ENCODE assay signal across 26 mouse cellular contexts in genomic region chr13:29902676-29903075, GRCm38 (mm10). TPM values are rescaled to one million over a fixed set of nuclear protein-coding genes. Genes with fewer than 3 reads are reported as not detected.
DNase-seq lines count a peak whose midpoint lies in the region; ATAC-seq and TF ChIP-seq lines count a peak whose summit lies in the region.
"Had no signal": no experiment of that assay in that cellular context is flagged by ENCODE, and none has a peak within 500 bp of the region (broad histone marks: within the 10 kb centered on the region; RNA-seq: fewer than 3 reads in every experiment).

No protein-coding gene starts in this region.

- H3K9me3 ChIP-seq in midbrain, embryonic 11.5 days (ENCODE audit: control insufficient read depth, low read length): peaks cover 15% of the 10 kb centered on the region
- H3K9me3 ChIP-seq in midbrain, embryonic 10.5 days (replicated peaks): peaks cover 35% of the 10 kb centered on the region
- no peaks in the 10 kb centered on the region for H3K9me3 ChIP-seq in MEL (replicated peaks; ENCODE audit: insufficient read depth, low read length)
- peaks cover 2% of the 10 kb centered on the region; the same call in 1 of the 2 replicates for H3K9me3 ChIP-seq in limb, embryonic 10.5 days (replicated peaks)
- no peaks in the 10 kb centered on the region for H3K9me3 ChIP-seq in lung, postnatal 0 days (ENCODE audit: low read length)
- H3K9me3 ChIP-seq: embryonic facial prominence, embryonic 15.5 days had no signal

- TF ChIP-seq EP300 in MEL (IDR thresholded peaks at IDR 0.05; ENCODE audit: low read depth in 1 of 2, low read length in 2 of 2): 0 out of 4 replicates have a peak, but pooled peaks of 1 of the 2 experiments have one; percentile 10
- TF ChIP-seq EP300 in lung, postnatal 0 days (IDR thresholded peaks at IDR 0.05): no peak

- peaks cover 18% of the 10 kb centered on the region for H3K36me3 ChIP-seq in midbrain, embryonic 11.5 days (ENCODE audit: control insufficient read depth, insufficient read depth, low read length)
- H3K36me3 ChIP-seq in midbrain, embryonic 10.5 days: peaks cover 65% of the 10 kb centered on the region
- 0 out of 4 replicates have a peak, but pooled peaks cover 0 to 3% of the 10 kb centered on the region in 2 experiments for H3K36me3 ChIP-seq in MEL (ENCODE audit: control insufficient read depth in 1 of 2, insufficient read depth in 2 of 2, low read length in 2 of 2)
- H3K36me3 ChIP-seq in limb, embryonic 10.5 days: peaks cover 51% of the 10 kb centered on the region
- no peaks in the 10 kb centered on the region for H3K36me3 ChIP-seq in lung, postnatal 0 days (ENCODE audit: insufficient read depth, low read length)

- no peak overlapping the region for H3K4me2 ChIP-seq in midbrain, embryonic 11.5 days
- no peak overlapping the region for H3K4me2 ChIP-seq in lung, postnatal 0 days (replicated peaks; ENCODE audit: low read depth, low read length)
- H3K4me2 ChIP-seq: embryonic facial prominence, embryonic 13.5 days; embryonic facial prominence, embryonic 15.5 days; forebrain, embryonic 13.5 days had no signal

- no peak for TF ChIP-seq CTCF in MEL (IDR thresholded peaks at IDR 0.05 in 2 of 3, conservative IDR thresholded peaks at IDR 0.05 in 1 of 3; ENCODE audit: control insufficient read depth in 1 of 3, insufficient read depth in 1 of 3, low read depth in 2 of 3, low read length in 3 of 3, poor library complexity in 1 of 3, severe bottlenecking in 1 of 3)
- no peak for TF ChIP-seq CTCF in lung, postnatal 0 days (IDR thresholded peaks at IDR 0.05)

- 100% methylated on average over 1 of the region's 1 CpGs for WGBS in midbrain, embryonic 11.5 days
- 92% methylated on average over 1 of the region's 1 CpGs for WGBS in midbrain, embryonic 10.5 days
- WGBS in limb, embryonic 10.5 days: 93% methylated on average over 1 of the region's 1 CpGs
- WGBS in lung, postnatal 0 days: 89% methylated on average over 1 of the region's 1 CpGs

- no peak for ATAC-seq in midbrain, embryonic 11.5 days (ENCODE audit: low FRiP score)
- no peak for ATAC-seq in lung, postnatal 0 days
- ATAC-seq: CD4-positive, CD25-positive, alpha-beta regulatory T cell, adult 4 months; forebrain, embryonic 13.5 days; forebrain, embryonic 16.5 days had no signal

- no peaks in the 10 kb centered on the region for H3K4me1 ChIP-seq in midbrain, embryonic 11.5 days (ENCODE audit: control insufficient read depth, insufficient read depth, low read length)
- H3K4me1 ChIP-seq in midbrain, embryonic 10.5 days: no peaks in the 10 kb centered on the region
- no peaks in the 10 kb centered on the region for H3K4me1 ChIP-seq in MEL (ENCODE audit: control insufficient read depth in 1 of 2, insufficient read depth in 2 of 2, low read length in 2 of 2)
- H3K4me1 ChIP-seq in limb, embryonic 10.5 days: no peaks in the 10 kb centered on the region
- no peaks in the 10 kb centered on the region for H3K4me1 ChIP-seq in lung, postnatal 0 days (ENCODE audit: insufficient read depth, low read depth, low read length)
- H3K4me1 ChIP-seq: embryonic facial prominence, embryonic 13.5 days; embryonic facial prominence, embryonic 15.5 days; forebrain, embryonic 10.5 days; forebrain, embryonic 13.5 days had no signal

- no peaks in the 10 kb centered on the region for H3K79me2 ChIP-seq in MEL (ENCODE audit: control insufficient read depth, insufficient read depth, low read length, poor library complexity)

- H3K9ac ChIP-seq in midbrain, embryonic 11.5 days (ENCODE audit: low read length): no peak overlapping the region
- no peak overlapping the region for H3K9ac ChIP-seq in MEL (ENCODE audit: control insufficient read depth, low read depth, low read length, poor library complexity, severe bottlenecking)
- no peak overlapping the region for H3K9ac ChIP-seq in lung, postnatal 0 days (replicated peaks; ENCODE audit: low read depth)
- H3K9ac ChIP-seq: embryonic facial prominence, embryonic 13.5 days; embryonic facial prominence, embryonic 15.5 days; forebrain, embryonic 13.5 days had no signal

- intact Hi-C loops in heart, postnatal 14 days (cut with DNase I): no loop called here

- DNase-seq in heart, adult 11 months: peak; percentile 51
- DNase-seq in heart, postnatal 14 days: no peak
- peak; percentile 64 for DNase-seq in midbrain, embryonic 11.5 days (ENCODE audit: low spot score, missing footprints)
- DNase-seq in midbrain, embryonic 10.5 days (ENCODE audit: low spot score): no peak
- DNase-seq in MEL (ENCODE audit: low read depth, low spot score): no peak
- DNase-seq in limb, embryonic 10.5 days (ENCODE audit: low spot score): no peak
- DNase-seq in lung, postnatal 0 days (ENCODE audit: low spot score): no peak
- DNase-seq: adrenal gland, adult 2 months; adrenal gland, postnatal 10 days; adrenal gland, postnatal 25 days; B cell, adult 2 months; cerebellum, adult 11 months; cerebellum, adult 18-20 months; cerebellum, adult 8-10 months; cerebellum, adult 9-11 months; cerebellum, postnatal 14 days; cerebellum, postnatal 36 days; embryo, embryonic 11 days had no signal

- no peak for TF ChIP-seq POLR2A in MEL (IDR thresholded peaks at IDR 0.05; ENCODE audit: control insufficient read depth in 1 of 2, insufficient read depth in 1 of 2, low read depth in 1 of 2, low read length in 2 of 2, poor library complexity in 1 of 2)

- no peak for TF ChIP-seq RAD21 in MEL (IDR thresholded peaks at IDR 0.05; ENCODE audit: low read depth, low read length)

- H3K4me3 ChIP-seq in midbrain, embryonic 11.5 days (ENCODE audit: low read depth, low read length): no peak overlapping the region
- no peak overlapping the region for H3K4me3 ChIP-seq in midbrain, embryonic 10.5 days
- H3K4me3 ChIP-seq in MEL (ENCODE audit: control insufficient read depth in 1 of 2, insufficient read depth in 1 of 2, low read depth in 2 of 2, low read length in 2 of 2): no peak overlapping the region
- no peak overlapping the region for H3K4me3 ChIP-seq in limb, embryonic 10.5 days
- H3K4me3 ChIP-seq in lung, postnatal 0 days (ENCODE audit: low read depth, low read length): no peak overlapping the region
- H3K4me3 ChIP-seq: embryonic facial prominence, embryonic 13.5 days; embryonic facial prominence, embryonic 15.5 days; erythroblast, embryonic 14.5 days; forebrain, embryonic 10.5 days; forebrain, embryonic 13.5 days had no signal

- no peaks in the 10 kb centered on the region for H3K27me3 ChIP-seq in midbrain, embryonic 11.5 days (ENCODE audit: control insufficient read depth, insufficient read depth, low read length)
- no peaks in the 10 kb centered on the region for H3K27me3 ChIP-seq in midbrain, embryonic 10.5 days (ENCODE audit: low read depth, poor library complexity, severe bottlenecking)
- H3K27me3 ChIP-seq in MEL (ENCODE audit: control insufficient read depth in 1 of 2, insufficient read depth in 2 of 2, low read length in 2 of 2): no peaks in the 10 kb centered on the region
- no peaks in the 10 kb centered on the region for H3K27me3 ChIP-seq in limb, embryonic 10.5 days (ENCODE audit: low read depth, poor library complexity, severe bottlenecking)
- H3K27me3 ChIP-seq in lung, postnatal 0 days (replicated peaks; ENCODE audit: insufficient read depth, low read length): no peaks in the 10 kb centered on the region
- H3K27me3 ChIP-seq: CH12.LX; embryonic facial prominence, embryonic 13.5 days; embryonic facial prominence, embryonic 15.5 days; forebrain, embryonic 13.5 days had no signal

- H3K27ac ChIP-seq in midbrain, embryonic 11.5 days (ENCODE audit: low read depth, low read length): no peak overlapping the region
- no peak overlapping the region for H3K27ac ChIP-seq in midbrain, embryonic 10.5 days (replicated peaks)
- H3K27ac ChIP-seq in MEL (ENCODE audit: control insufficient read depth, low read depth, low read length): no peak overlapping the region
- H3K27ac ChIP-seq in limb, embryonic 10.5 days: no peak overlapping the region
- H3K27ac ChIP-seq in lung, postnatal 0 days (ENCODE audit: low read length): no peak overlapping the region
- H3K27ac ChIP-seq: embryonic facial prominence, embryonic 13.5 days; embryonic facial prominence, embryonic 15.5 days; forebrain, embryonic 10.5 days; forebrain, embryonic 13.5 days had no signal

TF ChIP-seq in MEL, 35 proteins besides CTCF, POLR2A, EP300 and RAD21:
- TF ChIP-seq GATA1 (IDR thresholded peaks at IDR 0.05; ENCODE audit: low read depth, low read length) (0 out of 2 replicates have a peak, but pooled peaks have one; percentile 14), UBTF (IDR thresholded peaks at IDR 0.05; ENCODE audit: borderline replicate concordance, insufficient read depth, low read depth, low read length) (no peak)

RNA-seq across cellular contexts. Expression of gene Cdkal1, which starts 47.2 kb away (rescaled TPM):
- total RNA-seq in heart, postnatal 14 days (2021): 10 to 100 TPM; 27.4 to 29.2 TPM
- 35.1 and 35.7 TPM in 2 replicates for polyA plus RNA-seq in midbrain, embryonic 11.5 days (2014; fragmentation: Nextera tagmentation; extraction: Ambion mirVana)
- polyA plus RNA-seq in midbrain, embryonic 10.5 days (2016; fragmentation: Nextera tagmentation; extraction: Ambion mirVana): 32.4 and 32.7 TPM in 2 replicates
- total RNA-seq in MEL (2012; rRNA removed): 11.0 and 11.3 TPM in 2 replicates
- polyA plus RNA-seq in MEL (2012; ENCODE audit: insufficient read depth in 1 of 2, insufficient read length in 2 of 2, low read depth in 1 of 2, low replicate concordance in 2 of 2, missing spikeins in 1 of 2): 10 to 100 TPM in 1 of 2 experiments, not detected in 1; 10.6 TPM
- polyA plus RNA-seq in limb, embryonic 10.5 days (2016; fragmentation: Nextera tagmentation; extraction: Ambion mirVana): 33.3 and 34.8 TPM in 2 replicates
- polyA plus RNA-seq in lung, postnatal 0 days (2015; fragmentation: Nextera tagmentation; extraction: Ambion mirVana): 14.7 and 16.2 TPM in 2 replicates

Comparison
In these comparisons a context has a peak if more than half of its experiments do, and no peak if none do; other contexts are left out.
1. DNase-seq: peak in heart, adult 11 months (single experiment) and midbrain, embryonic 11.5 days (single experiment); none in heart, postnatal 14 days (0 of 2), midbrain, embryonic 10.5 days (single experiment), MEL (single experiment), limb, embryonic 10.5 days (single experiment) and lung, postnatal 0 days (single experiment).